Comparison of ENCODE assay signal across 8 mouse cellular contexts in genomic region chr16:37584218-37585035, GRCm38 (mm10). TPM values are rescaled to one million over a fixed set of nuclear protein-coding genes. Genes with fewer than 3 reads are reported as not detected.
A peak's percentile ranks its signal among the peaks of the same experiment; 100 is the strongest.
DNase-seq lines count a peak whose midpoint lies in the region; ATAC-seq lines count a peak whose summit lies in the region.

No protein-coding gene starts in this region.

- peak overlapping the region; percentile 65 for H3K27ac ChIP-seq in embryonic facial prominence, embryonic 10.5 days (replicated peaks)
- H3K27ac ChIP-seq in heart, embryonic 10.5 days, result peak overlapping the region; percentile 79
- H3K27ac ChIP-seq in kidney, embryonic 14.5 days (ENCODE audit: low read depth, low read length), result peak overlapping the region; percentile 70
- peak overlapping the region; percentile 52 for H3K27ac ChIP-seq in limb, embryonic 15.5 days
- peak overlapping the region; percentile 90 for H3K27ac ChIP-seq in neural tube, embryonic 12.5 days

- 2% methylated on average over 25 of the region's 25 CpGs for WGBS in embryonic facial prominence, embryonic 10.5 days
- 4% methylated on average over 25 of the region's 25 CpGs for WGBS in heart, embryonic 10.5 days
- 4% methylated on average over 25 of the region's 25 CpGs for WGBS in kidney, embryonic 14.5 days
- 4% methylated on average over 25 of the region's 25 CpGs for WGBS in limb, embryonic 15.5 days
- 1% methylated on average over 25 of the region's 25 CpGs for WGBS in neural tube, embryonic 12.5 days

- DNase-seq in heart, adult 11 months, result peak; percentile 94
- no peak for DNase-seq in heart, postnatal 25 days (ENCODE audit: low spot score)
- peak; percentile 70 for DNase-seq in embryonic facial prominence, embryonic 10.5 days (ENCODE audit: low spot score)
- DNase-seq in heart, embryonic 10.5 days (ENCODE audit: low spot score), result no peak
- DNase-seq in spleen, postnatal 14 days (ENCODE audit: low spot score in 2 of 2), result no peak

- peak overlapping the region; percentile 45 for H3K4me3 ChIP-seq in embryonic facial prominence, embryonic 10.5 days
- peak overlapping the region; percentile 54 for H3K4me3 ChIP-seq in heart, embryonic 10.5 days
- peak overlapping the region; percentile 32 for H3K4me3 ChIP-seq in kidney, embryonic 14.5 days (ENCODE audit: low read length)
- peak overlapping the region; percentile 26 for H3K4me3 ChIP-seq in limb, embryonic 15.5 days
- H3K4me3 ChIP-seq in neural tube, embryonic 12.5 days, result peak overlapping the region; percentile 12; the same call in 1 of the 2 replicates

- no peaks in the 10 kb centered on the region for H3K9me3 ChIP-seq in embryonic facial prominence, embryonic 10.5 days
- H3K9me3 ChIP-seq in heart, embryonic 10.5 days, result no peaks in the 10 kb centered on the region
- no peaks in the 10 kb centered on the region for H3K9me3 ChIP-seq in kidney, embryonic 14.5 days (ENCODE audit: control insufficient read depth, low read length)
- H3K9me3 ChIP-seq in limb, embryonic 15.5 days, result no peaks in the 10 kb centered on the region
- no peaks in the 10 kb centered on the region for H3K9me3 ChIP-seq in neural tube, embryonic 12.5 days

- H3K36me3 ChIP-seq in embryonic facial prominence, embryonic 10.5 days (replicated peaks), result no peaks in the 10 kb centered on the region
- H3K36me3 ChIP-seq in heart, embryonic 10.5 days, result no peaks in the 10 kb centered on the region
- no peaks in the 10 kb centered on the region for H3K36me3 ChIP-seq in kidney, embryonic 14.5 days (ENCODE audit: control insufficient read depth, insufficient read depth, low read length)
- H3K36me3 ChIP-seq in limb, embryonic 15.5 days, result no peaks in the 10 kb centered on the region
- H3K36me3 ChIP-seq in neural tube, embryonic 12.5 days, result no peaks in the 10 kb centered on the region

- peak overlapping the region; percentile 57 for H3K4me2 ChIP-seq in kidney, embryonic 14.5 days (replicated peaks; ENCODE audit: low read depth, low read length)
- peak overlapping the region; percentile 42 for H3K4me2 ChIP-seq in limb, embryonic 15.5 days
- H3K4me2 ChIP-seq in neural tube, embryonic 12.5 days (replicated peaks), result peak overlapping the region; percentile 59

- intact Hi-C loops in heart, postnatal 25 days (cut with DNase I), result no loop called here

- H3K9ac ChIP-seq in kidney, embryonic 14.5 days (ENCODE audit: low read depth, low read length), result peak overlapping the region; percentile 37; the same call in 1 of the 2 replicates
- peak overlapping the region; percentile 2; the same call in 1 of the 2 replicates for H3K9ac ChIP-seq in limb, embryonic 15.5 days
- H3K9ac ChIP-seq in neural tube, embryonic 12.5 days, result peak overlapping the region; percentile 44

- ATAC-seq in kidney, embryonic 14.5 days (ENCODE audit: low FRiP score, low TSS enrichment), result peak; percentile 80; the same call in 1 of the 2 replicates
- ATAC-seq in limb, embryonic 15.5 days (ENCODE audit: insufficient number of reproducible peaks, low FRiP score, low TSS enrichment, low read depth), result peak; percentile 51
- ATAC-seq in neural tube, embryonic 12.5 days (ENCODE audit: low FRiP score, low read depth), result peak; percentile 90

- peaks cover 38% of the 10 kb centered on the region for H3K4me1 ChIP-seq in embryonic facial prominence, embryonic 10.5 days
- H3K4me1 ChIP-seq in heart, embryonic 10.5 days, result peaks cover 18% of the 10 kb centered on the region; the same call in 1 of the 2 replicates
- 0 out of 2 replicates have a peak, but pooled peaks cover 5% of the 10 kb centered on the region for H3K4me1 ChIP-seq in kidney, embryonic 14.5 days (ENCODE audit: control insufficient read depth, insufficient read depth, low read length)
- peaks cover 11% of the 10 kb centered on the region for H3K4me1 ChIP-seq in limb, embryonic 15.5 days
- H3K4me1 ChIP-seq in neural tube, embryonic 12.5 days, result peaks cover 12% of the 10 kb centered on the region; the same call in 1 of the 2 replicates

- H3K27me3 ChIP-seq in embryonic facial prominence, embryonic 10.5 days (replicated peaks; ENCODE audit: low read depth, poor library complexity, severe bottlenecking), result peaks cover 17% of the 10 kb centered on the region
- no peaks in the 10 kb centered on the region for H3K27me3 ChIP-seq in heart, embryonic 10.5 days (ENCODE audit: insufficient read depth, poor library complexity, severe bottlenecking)
- H3K27me3 ChIP-seq in kidney, embryonic 14.5 days (ENCODE audit: control insufficient read depth, insufficient read depth, low read length), result no peaks in the 10 kb centered on the region
- H3K27me3 ChIP-seq in limb, embryonic 15.5 days, result no peaks in the 10 kb centered on the region
- no peaks in the 10 kb centered on the region for H3K27me3 ChIP-seq in neural tube, embryonic 12.5 days (replicated peaks)

RNA-seq across cellular contexts. Expression of gene Hgd, which starts 4.5 kb away (rescaled TPM):
- total RNA-seq in heart, postnatal 25 days (2021), result not detected
- polyA plus RNA-seq in embryonic facial prominence, embryonic 10.5 days (2016; fragmentation: Nextera tagmentation; extraction: Ambion mirVana), result 0.09 and 0.16 TPM in 2 replicates
- polyA plus RNA-seq in heart, embryonic 10.5 days (2016; fragmentation: Nextera tagmentation; extraction: Ambion mirVana), result 0.27 and 1.9 TPM in 2 replicates
- 0.26 and 0.53 TPM in 2 replicates for polyA plus RNA-seq in kidney, embryonic 14.5 days (2014; fragmentation: Nextera tagmentation; extraction: Ambion mirVana)
- 0.32 and 0.38 TPM in 2 replicates for polyA plus RNA-seq in limb, embryonic 15.5 days (2015; fragmentation: Nextera tagmentation; extraction: Ambion mirVana)
- polyA plus RNA-seq in neural tube, embryonic 12.5 days (2016; fragmentation: Nextera tagmentation; extraction: Ambion mirVana), result not detected in 2 replicates

RNA-seq across cellular contexts. Expression of gene Rabl3, which starts 44.7 kb away (rescaled TPM):
- total RNA-seq in heart, postnatal 25 days (2021), result 1 to 10 TPM; 5.8 to 6.0 TPM
- polyA plus RNA-seq in embryonic facial prominence, embryonic 10.5 days (2016; fragmentation: Nextera tagmentation; extraction: Ambion mirVana), result 34.5 and 36.2 TPM in 2 replicates
- 39.8 and 40.5 TPM in 2 replicates for polyA plus RNA-seq in heart, embryonic 10.5 days (2016; fragmentation: Nextera tagmentation; extraction: Ambion mirVana)
- polyA plus RNA-seq in kidney, embryonic 14.5 days (2014; fragmentation: Nextera tagmentation; extraction: Ambion mirVana), result 21.4 and 28.6 TPM in 2 replicates
- 22.7 and 22.8 TPM in 2 replicates for polyA plus RNA-seq in limb, embryonic 15.5 days (2015; fragmentation: Nextera tagmentation; extraction: Ambion mirVana)
- polyA plus RNA-seq in neural tube, embryonic 12.5 days (2016; fragmentation: Nextera tagmentation; extraction: Ambion mirVana), result 28.6 and 29.5 TPM in 2 replicates

RNA-seq across cellular contexts. Expression of gene Gtf2e1, which starts 44.8 kb away (rescaled TPM):
- 1 to 10 TPM; 6.4 to 6.5 TPM for total RNA-seq in heart, postnatal 25 days (2021)
- 44.9 and 49.6 TPM in 2 replicates for polyA plus RNA-seq in embryonic facial prominence, embryonic 10.5 days (2016; fragmentation: Nextera tagmentation; extraction: Ambion mirVana)
- polyA plus RNA-seq in heart, embryonic 10.5 days (2016; fragmentation: Nextera tagmentation; extraction: Ambion mirVana), result 35.3 and 38.5 TPM in 2 replicates
- 16.6 and 33.9 TPM in 2 replicates for polyA plus RNA-seq in kidney, embryonic 14.5 days (2014; fragmentation: Nextera tagmentation; extraction: Ambion mirVana)
- 24.5 and 25.0 TPM in 2 replicates for polyA plus RNA-seq in limb, embryonic 15.5 days (2015; fragmentation: Nextera tagmentation; extraction: Ambion mirVana)
- polyA plus RNA-seq in neural tube, embryonic 12.5 days (2016; fragmentation: Nextera tagmentation; extraction: Ambion mirVana), result 35.4 and 37.6 TPM in 2 replicates

Comparison
In these comparisons a context has a peak if more than half of its experiments do, and no peak if none do; other contexts are left out.
1. DNase-seq: peak in heart, adult 11 months (single experiment) and embryonic facial prominence, embryonic 10.5 days (single experiment); none in heart, postnatal 25 days (single experiment), heart, embryonic 10.5 days (single experiment) and spleen, postnatal 14 days (0 of 2).
2. Peak in every context shown above with its lines, with median percentiles within 50 percentile points of each other: H3K27ac ChIP-seq, H3K4me3 ChIP-seq, ATAC-seq, H3K4me2 ChIP-seq and H3K9ac ChIP-seq.